ENCODE assay signal across 20 mouse cellular contexts in the genomic region with DNA sequence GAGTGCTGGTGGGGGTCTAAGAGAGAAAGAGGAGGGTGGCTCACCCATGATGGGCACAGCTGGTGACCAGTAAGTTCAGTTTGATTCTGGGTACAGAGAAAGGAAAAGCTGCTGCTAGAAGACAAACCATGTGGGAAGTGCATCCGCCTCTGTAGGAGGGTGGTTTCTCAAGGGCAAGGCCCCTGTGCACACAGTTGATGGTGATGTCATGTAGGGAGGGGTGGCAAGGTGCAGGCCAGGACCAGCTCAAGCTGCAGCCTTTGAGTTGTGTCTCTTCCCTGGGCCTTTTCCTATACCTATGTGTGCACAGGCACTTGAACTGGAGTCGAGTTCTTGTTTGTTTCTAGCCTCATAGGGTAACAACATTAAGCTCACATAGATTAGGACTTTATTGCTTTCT. TPM values are rescaled to one million over a fixed set of nuclear protein-coding genes. Genes with fewer than 3 reads are reported as not detected.
"Had no signal": no experiment of that assay in that cellular context is flagged by ENCODE, and none has a peak within 500 bp of the region (broad histone marks: within the 10 kb centered on the region; RNA-seq: fewer than 3 reads in every experiment).

No protein-coding gene starts in this region.

- H3K4me1 ChIP-seq: limb, embryonic 10.5 days; limb, embryonic 13.5 days; liver, embryonic 12.5 days; liver, embryonic 15.5 days; lung, embryonic 15.5 days; midbrain, embryonic 10.5 days; midbrain, embryonic 13.5 days had no signal

- H3K4me3 ChIP-seq: layer of hippocampus, adult 2 months; limb, embryonic 10.5 days; limb, embryonic 13.5 days; liver, embryonic 12.5 days; liver, embryonic 15.5 days; lung, embryonic 15.5 days; megakaryocyte, embryonic 14.5 days; midbrain, embryonic 10.5 days; midbrain, embryonic 13.5 days had no signal

- H3K9me3 ChIP-seq: limb, embryonic 10.5 days; limb, embryonic 13.5 days; liver, embryonic 12.5 days; liver, embryonic 15.5 days; lung, embryonic 15.5 days; midbrain, embryonic 10.5 days; midbrain, embryonic 13.5 days had no signal

- H3K4me2 ChIP-seq: limb, embryonic 13.5 days; liver, embryonic 12.5 days; liver, embryonic 15.5 days; lung, embryonic 15.5 days; midbrain, embryonic 13.5 days had no signal

- H3K27me3 ChIP-seq: limb, embryonic 13.5 days; liver, embryonic 12.5 days; liver, embryonic 15.5 days; lung, embryonic 15.5 days; midbrain, embryonic 13.5 days had no signal

- DNase-seq: kidney, postnatal 25 days; layer of hippocampus, adult 9-11 months; liver; lung, adult 18-20 months; lung, postnatal 10 days; lung, postnatal 36 days; thymus, adult 2 months; thymus, postnatal 14 days; thymus, postnatal 4 days had no signal

- H3K27ac ChIP-seq: kidney, postnatal 0 days; layer of hippocampus, adult 2 months; limb, embryonic 10.5 days; limb, embryonic 13.5 days; liver, embryonic 12.5 days; liver, embryonic 15.5 days; lung, embryonic 15.5 days; midbrain, embryonic 10.5 days; midbrain, embryonic 13.5 days had no signal

- H3K36me3 ChIP-seq: limb, embryonic 10.5 days; limb, embryonic 13.5 days; liver, embryonic 12.5 days; liver, embryonic 15.5 days; lung, embryonic 15.5 days; midbrain, embryonic 10.5 days had no signal

- ATAC-seq: liver, embryonic 12.5 days; midbrain, embryonic 13.5 days; midbrain, embryonic 16.5 days had no signal

- H3K9ac ChIP-seq: limb, embryonic 13.5 days; liver, embryonic 12.5 days; liver, embryonic 15.5 days; lung, embryonic 15.5 days; midbrain, embryonic 13.5 days had no signal

RNA-seq across cellular contexts. Expression of gene Ptpn5, which starts 38.5 kb away (rescaled TPM):
- polyA plus RNA-seq: liver, embryonic 12.5 days; liver, embryonic 15.5 days had no signal
